Mouse (Mus musculus) olfactory bulb, adult 2 months (tissue): Measurements from ENCODE around the gene Gm9964. TPM values are rescaled to one million over a fixed set of nuclear protein-coding genes. Genes with fewer than 3 reads are reported as not detected.
A peak's percentile ranks its signal among the peaks of the same experiment; 100 is the strongest.
"Not testable (repeated sequence)": the region's sequence is repeated elsewhere in the genome, so short reads cannot be mapped to it uniquely, and the experiment has no call there.

Experiments used
- H3K27ac ChIP-seq: fragments of 200-500 bp; 2 replicates; pipeline ENCODE4 v1.5.1; 2012; ENCODE audit warnings: low read depth, low read length; ENCODE audit not compliant: insufficient read depth
- H3K4me1 ChIP-seq: fragments of 200-500 bp; 2 replicates; pipeline ENCODE4 v1.6.1; 2012; ENCODE audit warnings: low read length; ENCODE audit not compliant: control insufficient read depth, insufficient read depth
- H3K4me3 ChIP-seq: fragments of 200-500 bp; 2 replicates; pipeline ENCODE4 v1.5.1; 2012; ENCODE audit warnings: mild to moderate bottlenecking, low read depth, low read length, moderate library complexity; ENCODE audit not compliant: insufficient read depth
- CTCF ChIP-seq: fragments of 200-500 bp; IDR thresholded peaks from 2 replicates; pipeline ENCODE4 v1.5.1; 2012; ENCODE audit warnings: low read depth, mild to moderate bottlenecking, low read length, moderate library complexity; ENCODE audit not compliant: insufficient read depth
- POLR2A ChIP-seq: fragments of 200-500 bp; IDR thresholded peaks from 2 replicates; pipeline ENCODE4 v1.6.1; 2012; ENCODE audit warnings: mild to moderate bottlenecking, low read depth, low read length, moderate library complexity; ENCODE audit not compliant: insufficient read depth
- WGBS: fragments of 180-500 bp; shearing (Covaris S2); methylation state at CpG from one replicate; pipeline ENCODE4 v1.1.7; 2018; 5-methylcytosine and 5-hydroxymethylcytosine counted together
- polyA plus RNA-seq: library from polyadenylated mRNA; stranded (reverse); fragments of >200 nt; gene quantifications from 2 replicates; pipeline ENCODE4 v1.2.4, GENCODE M21; 2012; ENCODE audit warnings: low replicate concordance; ENCODE audit not compliant: missing spikeins, insufficient read depth, insufficient read length

Gm9964 gene
- polyA plus RNA-seq, 1 experiment = not detected

GRCm38 (mm10) chr11:79325663-79326062 lies 29.0 kb upstream of the Gm9964 start:
- no peak for TF ChIP-seq POLR2A
- no peak for TF ChIP-seq CTCF
- 93% methylated on average over 8 of the region's 8 CpGs for WGBS
- peaks cover 5% of the 10 kb centered on the region; the same call in 1 of the 2 replicates for H3K4me1 ChIP-seq
- no peak overlapping the region for H3K27ac ChIP-seq
- H3K4me3 ChIP-seq = no peak overlapping the region

GRCm38 (mm10) chr11:79323985-79324685 lies 27.4 kb upstream of the Gm9964 start:
- H3K4me3 ChIP-seq = no peak overlapping the region
- no peak for TF ChIP-seq CTCF
- TF ChIP-seq POLR2A = no peak
- H3K27ac ChIP-seq = no peak overlapping the region
- 69% methylated on average over 12 of the region's 12 CpGs for WGBS
- peaks cover 5% of the 10 kb centered on the region; the same call in 1 of the 2 replicates for H3K4me1 ChIP-seq

- Histone ChIP-seq H3K4me3 (no peak overlapping the region), H3K4me1 (peaks cover 5% of the 10 kb centered on the region; the same call in 1 of the 2 replicates), H3K27ac (no peak overlapping the region)
- 82% methylated on average over 7 of the region's 7 CpGs for WGBS
- TF ChIP-seq POLR2A = no peak
- no peak for TF ChIP-seq CTCF
Measured at GRCm38 (mm10) chr11:79319807-79320206, 23.1 kb upstream of the Gm9964 start.

- TF ChIP-seq CTCF (no peak), POLR2A (no peak)
- 67% methylated on average over 8 of the region's 8 CpGs for WGBS
- Histone ChIP-seq H3K4me3 (no peak overlapping the region), H3K4me1 (no peaks in the 10 kb centered on the region), H3K27ac (no peak overlapping the region)
Measured at GRCm38 (mm10) chr11:79316807-79317345, 20.2 kb upstream of the Gm9964 start.

- 93% methylated on average over 5 of the region's 5 CpGs for WGBS
- Histone ChIP-seq H3K27ac (no peak overlapping the region), H3K4me1 (peaks cover 18% of the 10 kb centered on the region), H3K4me3 (no peak overlapping the region)
- TF ChIP-seq CTCF = no peak
Measured at GRCm38 (mm10) chr11:79310467-79310866, 13.8 kb upstream of the Gm9964 start.

- Histone ChIP-seq H3K4me3 (no peak overlapping the region), H3K27ac (no peak overlapping the region), H3K4me1 (peaks cover 18% of the 10 kb centered on the region)
- no peak for TF ChIP-seq CTCF
- no peak for TF ChIP-seq POLR2A
- WGBS = 59% methylated on average over 9 of the region's 9 CpGs
Measured at GRCm38 (mm10) chr11:79307560-79308200, 11.0 kb upstream of the Gm9964 start.

GRCm38 (mm10) chr11:79306996-79307395 lies 10.3 kb upstream of the Gm9964 start:
- Histone ChIP-seq H3K4me3 (no peak overlapping the region), H3K27ac (peak overlapping the region; percentile 36; the same call in 1 of the 2 replicates), H3K4me1 (peaks cover 18% of the 10 kb centered on the region)
- TF ChIP-seq CTCF (no peak), POLR2A (no peak)
- WGBS = 25% methylated on average over 10 of the region's 10 CpGs

GRCm38 (mm10) chr11:79306510-79306909 lies 9.8 kb upstream of the Gm9964 start:
- WGBS = 33% methylated on average over 7 of the region's 7 CpGs
- no peak for TF ChIP-seq CTCF
- no peak for TF ChIP-seq POLR2A
- H3K4me1 ChIP-seq = peaks cover 18% of the 10 kb centered on the region
- no peak overlapping the region for H3K4me3 ChIP-seq
- H3K27ac ChIP-seq = peak overlapping the region; percentile 36; the same call in 1 of the 2 replicates

- no peak overlapping the region for H3K4me3 ChIP-seq
- WGBS = 87% methylated on average over 9 of the region's 9 CpGs
- no peak for TF ChIP-seq POLR2A
- no peak for TF ChIP-seq CTCF
- H3K4me1 ChIP-seq = peaks cover 18% of the 10 kb centered on the region
- H3K27ac ChIP-seq = no peak overlapping the region
Measured at GRCm38 (mm10) chr11:79305697-79306340, 9.1 kb upstream of the Gm9964 start.

GRCm38 (mm10) chr11:79304245-79304644 lies 7.5 kb upstream of the Gm9964 start:
- H3K4me1 ChIP-seq = peaks cover 18% of the 10 kb centered on the region
- 96% methylated on average over 4 of the region's 4 CpGs for WGBS
- H3K27ac ChIP-seq, H3K4me3 ChIP-seq: not testable (repeated sequence)
